Mouse (Mus musculus) brain, adult 2 months (tissue): ENCODE data around the gene Atxn1.

Experiments
- DNase-seq: peaks from one replicate; pipeline ENCODE4 v3.0.0; 2011; ENCODE audit warnings: low read depth, low spot score

Gene Atxn1

GRCm38 (mm10) chr13:45832695-45833350 is 132.0 kb downstream of the Atxn1 start:
- DNase-seq = no peak

DNA sequence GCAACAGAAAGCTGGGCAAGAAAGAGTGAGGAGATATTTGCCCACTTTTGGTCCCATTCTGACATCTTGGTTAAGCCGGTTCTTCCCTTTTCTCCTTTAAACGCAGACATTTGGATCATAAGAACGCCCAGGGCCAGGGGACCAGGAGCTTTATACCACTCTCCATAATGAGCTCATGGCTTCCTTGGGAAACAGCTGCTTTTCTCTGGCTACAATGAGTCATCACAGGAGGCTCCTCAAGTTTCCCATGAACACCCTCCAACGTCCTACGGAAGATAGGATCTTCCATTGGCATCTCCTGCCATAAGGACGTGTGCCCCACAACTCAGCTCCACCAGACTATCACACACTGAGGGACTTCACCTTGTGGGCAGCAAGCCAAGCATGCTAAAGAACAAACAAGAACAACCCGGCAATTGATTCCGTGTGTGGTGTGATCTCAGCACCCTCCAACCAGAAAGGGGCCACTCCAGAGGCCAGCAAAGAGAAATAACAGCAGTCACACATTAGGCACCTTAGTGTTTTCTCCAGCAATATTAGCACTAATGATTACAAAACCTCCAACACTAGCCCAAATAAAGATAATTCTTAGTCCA is 135.4 kb downstream of the Atxn1 start:
- DNase-seq = peak; percentile 64

- DNase-seq = no peak
Observed at GRCm38 (mm10) chr13:45828035-45828434, 136.8 kb downstream of the Atxn1 start.

GRCm38 (mm10) chr13:45827619-45828018 is 137.2 kb downstream of the Atxn1 start:
- peak; percentile 93 for DNase-seq

- peak; percentile 63 for DNase-seq
Observed at GRCm38 (mm10) chr13:45827046-45827596, 137.7 kb downstream of the Atxn1 start.

GRCm38 (mm10) chr13:45822491-45822829 is 142.3 kb downstream of the Atxn1 start:
- peak; percentile 36 for DNase-seq

DNA sequence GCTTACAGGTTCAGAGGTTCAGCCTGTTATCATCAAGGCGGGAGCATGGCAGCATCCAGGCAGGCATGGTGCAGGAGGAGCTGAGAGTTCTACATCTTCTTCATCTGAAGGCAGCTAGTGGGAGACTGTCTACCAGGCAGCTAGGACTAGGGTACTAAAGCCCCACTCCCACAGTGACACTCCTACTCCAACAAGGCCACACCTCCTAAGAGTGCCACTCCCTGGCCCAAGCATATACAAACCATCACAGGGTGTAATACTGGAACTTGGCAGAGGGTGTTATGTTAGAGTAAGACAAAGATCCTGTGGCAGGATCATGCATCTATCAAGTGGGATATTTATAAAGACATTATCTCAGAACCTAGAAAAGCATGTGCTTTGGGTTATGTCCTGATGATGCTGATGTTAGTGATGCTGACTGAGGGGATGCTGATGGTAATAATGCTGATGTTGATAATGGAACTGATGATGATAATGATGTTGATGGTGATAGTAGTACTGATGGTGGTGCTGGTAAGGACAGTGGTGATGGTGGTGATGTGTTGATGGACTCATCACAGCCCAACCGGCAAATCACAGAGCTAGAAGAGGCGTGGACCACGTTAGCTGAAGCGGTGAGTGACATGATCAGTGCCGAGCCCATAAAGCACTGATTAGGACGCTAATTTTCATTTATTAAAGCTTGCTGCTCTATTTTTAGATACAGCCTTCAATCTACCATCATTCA is 142.9 kb downstream of the Atxn1 start:
- DNase-seq = no peak

DNA sequence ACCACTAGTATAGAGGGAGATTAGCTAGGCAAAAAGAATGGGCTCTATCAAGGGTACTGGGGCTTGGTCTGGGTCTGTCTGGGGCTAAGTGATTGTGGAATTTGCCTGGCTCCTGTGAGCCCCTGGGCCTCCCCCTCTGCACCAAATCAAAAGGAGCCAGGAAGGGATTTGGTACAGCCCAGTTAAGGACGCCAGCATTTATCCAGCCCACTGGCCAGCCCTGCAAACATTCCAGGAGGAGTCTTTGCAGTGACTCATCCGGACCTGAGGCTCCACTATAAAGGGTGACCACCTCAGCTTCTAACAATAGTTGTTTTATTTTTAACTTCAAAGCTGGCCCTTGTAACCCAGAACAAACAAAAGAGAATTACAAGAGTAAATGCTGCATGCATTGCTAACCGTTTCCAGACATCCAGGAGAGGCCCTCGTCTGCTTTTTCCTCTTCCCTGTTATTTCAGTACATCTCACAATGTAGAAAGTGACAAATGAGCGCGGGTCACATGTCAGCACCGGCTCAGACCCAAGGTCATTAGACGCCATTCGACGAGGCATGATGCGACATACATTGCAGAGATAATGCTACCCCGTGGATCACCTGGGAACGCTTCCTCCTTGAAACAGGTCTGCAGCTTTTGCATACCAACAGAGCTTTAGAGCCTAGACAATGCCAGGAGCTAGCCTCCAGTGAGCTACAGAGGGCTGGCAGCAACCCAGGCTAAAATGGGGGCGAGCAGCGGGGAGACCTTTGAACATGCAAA is 144.2 kb downstream of the Atxn1 start:
- peak; percentile 62 for DNase-seq

DNA sequence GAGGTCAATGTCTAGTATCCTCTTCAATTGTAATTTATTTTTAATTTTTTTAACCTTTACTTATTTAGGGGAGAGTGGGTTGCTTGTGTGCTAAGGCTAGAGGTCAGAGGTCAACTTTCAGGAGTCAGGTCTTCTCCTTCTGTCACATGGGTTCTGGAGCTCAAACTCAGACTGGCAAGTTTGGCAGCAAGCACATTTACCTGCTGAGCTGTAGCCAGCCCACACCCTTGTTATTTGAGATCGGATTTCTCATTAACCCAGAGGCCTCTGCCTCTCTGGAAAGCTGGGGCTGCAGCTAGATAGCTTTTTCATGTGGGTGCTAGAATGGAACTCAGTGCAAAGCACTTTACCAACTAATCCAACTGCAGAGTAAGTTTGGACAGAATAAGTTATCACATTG is 148.1 kb downstream of the Atxn1 start:
- no peak for DNase-seq

DNA sequence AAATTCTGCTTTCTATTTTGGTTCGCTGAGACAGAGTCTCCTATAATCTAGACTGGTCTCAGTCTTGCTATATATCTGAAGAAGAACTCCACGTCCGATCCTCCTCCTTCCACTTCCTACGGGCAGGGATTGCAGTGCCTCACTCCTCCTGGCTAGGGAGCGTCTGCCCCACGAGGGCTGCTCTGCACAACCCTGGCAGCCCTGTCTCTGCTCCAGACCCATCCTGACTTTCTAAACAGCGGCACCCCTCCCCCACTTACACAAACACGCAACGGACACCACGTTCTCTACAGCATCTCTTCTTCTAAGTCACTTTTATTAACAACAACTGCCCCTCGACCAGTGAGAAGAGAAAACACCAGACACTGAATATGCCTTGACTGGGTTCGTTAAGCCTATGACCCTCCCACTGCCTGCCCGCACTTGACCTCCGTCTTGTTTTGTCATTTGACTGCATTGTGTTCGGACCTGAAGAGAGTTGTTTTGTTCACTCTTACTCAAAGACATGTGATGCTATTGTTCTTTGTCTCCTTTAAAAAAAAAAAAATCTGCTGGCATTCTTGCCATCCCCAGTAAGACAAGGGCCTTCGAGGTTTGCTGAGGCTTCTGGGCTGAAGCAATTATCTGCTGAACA is 154.9 kb downstream of the Atxn1 start:
- peak; percentile 57 for DNase-seq

- peak; percentile 76 for DNase-seq
Observed at GRCm38 (mm10) chr13:45807593-45808043, 157.2 kb downstream of the Atxn1 start.

- no peak for DNase-seq
Observed at GRCm38 (mm10) chr13:45806600-45807525, 157.9 kb downstream of the Atxn1 start.

- DNase-seq = peak; percentile 32
Observed at GRCm38 (mm10) chr13:45805915-45806599, 158.8 kb downstream of the Atxn1 start.

DNA sequence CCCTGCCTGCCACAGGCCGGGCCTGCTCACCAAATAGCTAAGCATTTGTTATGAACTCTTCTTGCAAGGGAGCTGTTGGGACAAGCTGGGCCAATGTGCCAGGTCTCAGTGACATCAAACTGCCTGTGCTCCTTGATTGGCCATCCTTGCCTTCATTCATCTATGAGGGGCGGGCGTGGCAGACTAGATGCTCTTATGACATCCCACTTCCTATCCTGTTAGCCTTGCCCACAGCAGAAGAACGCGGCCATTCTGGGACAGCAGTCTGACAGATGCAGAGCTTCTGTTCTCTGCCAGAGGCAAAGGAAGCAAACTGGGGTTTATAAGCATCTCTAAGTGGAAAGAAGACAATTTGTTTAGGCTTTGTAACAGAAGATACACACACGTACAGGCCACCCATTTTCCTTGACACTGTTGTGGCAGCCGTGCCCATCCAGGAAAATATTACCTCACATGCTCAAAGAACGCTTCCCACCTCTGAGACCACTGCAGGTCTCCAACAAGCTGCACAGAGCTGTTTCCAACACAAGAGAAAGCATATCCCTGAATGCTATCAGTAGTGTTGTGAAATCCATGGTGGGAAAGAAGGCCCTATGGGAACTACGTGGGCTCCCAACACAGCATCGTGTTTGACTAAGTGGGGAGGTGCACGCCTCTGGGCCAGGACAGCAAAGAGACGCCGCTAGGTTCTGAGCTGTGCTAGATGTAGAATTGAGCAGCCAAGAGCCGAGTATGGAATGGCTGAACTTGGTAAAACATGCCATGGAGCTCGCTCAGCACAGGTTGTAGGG is 162.0 kb downstream of the Atxn1 start:
- peak; percentile 54 for DNase-seq

DNA sequence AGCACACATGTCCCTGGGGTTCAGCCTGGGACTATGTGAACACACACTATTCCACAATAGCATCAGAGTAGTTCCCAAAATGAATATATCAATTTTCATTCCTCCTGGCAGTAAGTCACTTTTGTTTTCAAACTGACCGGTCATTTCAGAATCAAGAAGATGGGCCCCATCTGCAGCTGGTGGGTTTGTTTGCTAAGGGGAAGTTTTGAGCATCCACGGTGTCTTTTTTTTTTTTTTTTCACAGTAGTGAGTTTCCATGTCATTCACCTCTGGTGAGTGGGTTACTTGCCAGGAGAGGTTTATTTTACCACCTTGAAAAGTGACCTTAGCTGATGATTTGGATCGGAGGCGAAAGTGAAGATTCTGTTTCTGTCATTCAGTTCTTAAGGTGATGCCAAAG is 166.6 kb downstream of the Atxn1 start:
- DNase-seq = no peak

DNA sequence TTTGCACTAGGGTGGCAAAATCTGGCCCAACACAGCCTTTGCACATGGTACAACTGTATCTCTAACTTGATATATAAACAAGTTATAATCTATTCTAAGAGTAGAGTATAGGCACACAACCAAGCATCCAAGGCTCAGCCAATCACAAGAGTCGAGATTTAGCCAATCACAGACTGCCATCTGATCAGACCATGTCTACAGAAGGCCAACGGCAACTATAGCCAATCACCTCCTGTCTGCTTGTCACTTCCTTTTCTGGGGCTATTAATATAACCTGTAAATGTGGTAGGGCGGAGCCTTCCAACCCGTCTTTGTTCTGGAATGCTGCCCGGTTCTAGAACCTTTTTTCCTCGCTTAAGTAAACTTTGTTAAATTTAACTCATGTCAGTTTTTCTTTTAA is 167.1 kb downstream of the Atxn1 start:
- DNase-seq = peak; percentile 42

DNA sequence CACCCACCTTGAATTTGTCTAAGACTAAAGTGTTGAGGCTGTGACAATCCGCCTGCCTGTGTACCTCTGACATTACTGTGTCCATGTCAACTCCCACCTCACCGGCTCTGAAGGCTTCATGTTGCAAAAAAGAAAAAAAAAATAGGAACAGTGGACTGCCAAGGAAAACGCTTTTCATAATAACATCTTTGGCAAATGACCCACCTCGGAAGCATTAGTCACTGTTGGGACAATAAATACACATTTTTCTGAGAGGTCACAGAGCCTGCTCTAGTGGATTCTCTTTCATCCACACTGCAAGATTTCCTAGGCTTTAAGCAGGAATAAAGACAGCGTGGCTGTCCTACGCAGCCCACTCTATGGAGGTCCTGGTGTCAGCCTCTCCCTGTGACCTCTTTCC is 168.5 kb downstream of the Atxn1 start:
- DNase-seq = no peak

GRCm38 (mm10) chr13:45793796-45794195 is 171.0 kb downstream of the Atxn1 start:
- no peak for DNase-seq

DNA sequence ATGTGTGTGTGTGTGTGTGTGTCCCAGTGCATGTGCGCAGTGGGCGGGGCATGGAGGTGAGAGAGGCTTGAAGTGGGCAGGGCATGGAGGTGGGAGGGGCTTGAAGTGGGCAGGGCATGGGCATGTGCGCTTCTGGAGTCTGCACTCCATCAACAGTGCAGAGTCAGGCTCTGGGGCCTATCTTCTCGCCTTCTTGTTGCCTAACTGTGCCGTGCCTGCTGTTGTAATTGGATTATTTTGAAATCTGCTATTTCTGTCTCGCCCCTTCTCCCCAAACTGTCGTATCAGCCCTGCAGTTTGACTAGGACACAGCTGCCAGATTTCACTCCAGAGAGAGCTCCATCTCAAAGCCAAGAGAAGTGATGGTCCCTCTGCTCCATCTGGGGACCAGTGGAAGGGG is 178.4 kb downstream of the Atxn1 start:
- DNase-seq = peak; percentile 50
